Mouse (Mus musculus) forebrain, postnatal 0 days (tissue): ENCODE results near the gene Sde2. TPM values are rescaled to one million over a fixed set of nuclear protein-coding genes. Genes with fewer than 3 reads are reported as not detected.

Source experiments
- ATAC-seq: fragments of 200-750 bp; cut with Nextera tagmentation; 2 replicates; pipeline ENCODE4 v1.8.0; 2017; ENCODE audit warnings: mild to moderate bottlenecking, moderate library complexity
- DNase-seq: peaks from one replicate; pipeline ENCODE4 v3.0.0-alpha.2; 2015
- H3K27ac ChIP-seq: fragments of 300-500 bp; sonication (generic); 2 replicates; pipeline ENCODE4 v1.5.1; 2014; ENCODE audit warnings: low read depth, mild to moderate bottlenecking, antibody characterized with exemption, low read length, moderate library complexity, mixed read lengths
- H3K27me3 ChIP-seq: fragments of 300-500 bp; sonication (generic); 2 replicates; pipeline ENCODE4 v1.6.1; 2014; ENCODE audit warnings: mild to moderate bottlenecking, low read length, mixed read lengths; ENCODE audit not compliant: insufficient read depth
- H3K36me3 ChIP-seq: fragments of 300-500 bp; sonication (generic); 2 replicates; pipeline ENCODE4 v1.6.1; 2014; ENCODE audit warnings: mild to moderate bottlenecking, moderate library complexity; ENCODE audit not compliant: insufficient read depth
- H3K4me1 ChIP-seq: fragments of 300-500 bp; sonication (generic); 2 replicates; pipeline ENCODE4 v1.6.1; 2014; ENCODE audit warnings: antibody characterized with exemption; ENCODE audit not compliant: insufficient read depth
- H3K4me2 ChIP-seq: fragments of 300-500 bp; sonication (generic); 2 replicates; pipeline ENCODE4 v1.6.1; 2014; ENCODE audit warnings: low read depth, mild to moderate bottlenecking, moderate library complexity
- H3K4me3 ChIP-seq: fragments of 300-500 bp; sonication (generic); 2 replicates; pipeline ENCODE4 v1.5.1; 2014; ENCODE audit warnings: low read depth, low read length, mixed read lengths
- H3K9ac ChIP-seq: fragments of 300-500 bp; sonication (generic); 2 replicates; pipeline ENCODE4 v1.6.1; 2014; ENCODE audit warnings: mild to moderate bottlenecking
- H3K9me3 ChIP-seq: fragments of 300-500 bp; sonication (generic); 2 replicates; pipeline ENCODE4 v1.6.1; 2016; ENCODE audit warnings: low read length
- CTCF ChIP-seq: sonication (generic); IDR thresholded peaks from 2 replicates; pipeline ENCODE4 v1.5.1; 2016; ENCODE audit warnings: antibody characterized with exemption, control low read depth, low read depth
- WGBS: fragments of 180-500 bp; shearing (Covaris S2); extraction: QIAGEN DNeasy Blood & Tissue Kit; methylation state at CpG from one replicate; pipeline ENCODE4 v1.1.7; 2014; 5-methylcytosine and 5-hydroxymethylcytosine counted together
- polyA plus RNA-seq: library from polyadenylated mRNA; unstranded; fragments of >200 nt; fragmentation: Nextera tagmentation; extraction: Ambion mirVana; gene quantifications from 2 replicates; pipeline ENCODE4 v1.2.1, GENCODE M21; 2015
- total RNA-seq: library from RNA; depleted of rRNA; stranded (reverse); fragments of >200 nt; gene quantifications from 2 replicates; pipeline ENCODE4 v1.2.3, GENCODE M21; 2014

The Sde2 gene
- total and polyA plus RNA-seq, 2 experiments from 2014 or later: 19.6 to 24.8 TPM

DNA sequence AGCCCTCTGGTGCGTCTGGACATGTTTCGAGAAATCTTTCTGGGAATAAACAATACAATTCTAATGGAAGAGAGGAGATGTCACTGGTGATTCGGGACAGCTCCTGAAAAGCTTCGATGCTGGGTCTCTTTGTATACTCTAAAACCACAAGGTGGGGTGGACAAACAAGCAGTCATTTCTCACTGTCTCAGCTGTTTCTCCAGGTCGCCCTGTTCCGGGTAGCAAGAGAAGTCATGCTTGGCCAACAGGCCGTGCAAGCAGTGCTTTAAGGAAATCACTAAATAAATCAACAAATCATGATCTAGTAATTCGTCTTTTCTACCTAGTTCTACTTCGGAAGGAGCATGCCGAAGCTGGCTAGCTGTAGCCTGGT is 52.7 kb downstream of the Sde2 start:
- Histone ChIP-seq H3K4me1 (peaks cover 11% of the 10 kb centered on the region), H3K4me2 (peak overlapping the region; percentile 85), H3K9me3 (no peaks in the 10 kb centered on the region), H3K27me3 (no peaks in the 10 kb centered on the region; the same call in 1 of the 2 replicates), H3K4me3 (peak overlapping the region; percentile 90), H3K27ac (no peak overlapping the region), H3K9ac (peak overlapping the region; percentile 94), H3K36me3 (peaks cover 28% of the 10 kb centered on the region)
- DNase-seq (no peak), ATAC-seq (no peak)
- no peak for TF ChIP-seq CTCF
- 39% methylated on average over 10 of the region's 10 CpGs for WGBS

DNA sequence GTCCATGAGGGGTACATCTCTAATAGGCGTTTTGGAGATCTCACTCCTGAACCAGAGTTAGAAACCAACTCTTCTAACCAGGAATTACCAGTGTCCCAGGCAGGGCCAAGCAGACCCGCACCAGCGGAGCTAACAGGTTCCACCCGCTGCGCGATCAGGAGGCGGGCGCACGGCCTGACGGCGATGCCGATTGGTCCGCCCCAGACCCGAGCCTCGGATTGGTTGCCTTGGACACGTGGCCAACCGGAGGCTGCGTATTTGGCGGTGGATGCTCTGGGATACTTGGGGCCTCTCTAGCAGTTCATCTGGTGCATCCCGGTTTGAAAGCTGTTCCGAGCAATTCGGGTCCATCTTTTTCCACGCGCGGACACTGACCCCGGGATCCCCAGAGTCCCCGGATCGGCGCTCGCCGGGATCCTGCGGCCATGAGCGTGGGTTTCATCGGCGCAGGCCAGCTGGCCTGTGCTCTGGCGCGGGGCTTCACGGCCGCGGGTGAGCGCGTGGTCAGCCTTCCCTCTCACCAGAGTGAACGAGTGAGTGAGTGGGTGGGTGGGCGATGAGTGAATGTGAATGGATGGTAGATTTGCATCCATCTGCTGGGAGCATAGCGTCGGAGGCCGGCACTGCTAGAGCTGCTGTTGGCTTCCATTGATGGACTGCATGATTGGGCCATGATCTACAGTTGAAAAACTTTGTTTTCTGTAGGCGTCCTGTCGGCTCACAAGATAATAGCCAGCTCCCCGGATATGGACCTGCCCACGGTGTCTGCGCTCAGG is 53.3 kb downstream of the Sde2 start, which contains the start of gene Pycr2:
Gene Pycr2, plus strand, starts transcription at position 255 of the 776 bp plus-strand sequence.
- DNase-seq: peak; percentile 97
- Histone ChIP-seq H3K27me3 (no peaks in the 10 kb centered on the region; the same call in 1 of the 2 replicates), H3K4me3 (peak within 1 kb of the TSS; percentile 90), H3K27ac (peak within 1 kb of the TSS; percentile 89), H3K36me3 (peaks cover 30% of the 10 kb centered on the region), H3K4me2 (peak within 1 kb of the TSS; percentile 85), H3K9me3 (no peaks in the 10 kb centered on the region), H3K9ac (peak within 1 kb of the TSS; percentile 94), H3K4me1 (peaks cover 11% of the 10 kb centered on the region)
- peak; percentile 100 for ATAC-seq
- WGBS: 1% methylated on average over 52 of the region's 52 CpGs
- no peak; the same call in 1 of the 2 replicates for TF ChIP-seq CTCF

DNA sequence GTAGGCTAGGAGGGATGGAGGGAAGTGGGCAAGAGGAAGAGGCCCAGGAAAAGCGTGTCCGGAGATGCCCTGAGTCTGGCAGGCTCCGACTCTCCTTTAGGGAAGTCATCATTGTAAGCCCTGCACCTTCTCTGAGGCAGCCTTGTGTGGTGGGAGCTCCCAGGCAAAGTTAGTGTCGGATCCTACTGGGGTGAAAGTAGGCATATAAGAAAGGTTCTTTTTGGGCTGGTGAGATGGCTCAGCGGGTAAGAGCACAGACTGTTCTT is 53.8 kb downstream of the Sde2 start:
- Histone ChIP-seq H3K4me2 (peak overlapping the region; percentile 85), H3K27me3 (no peaks in the 10 kb centered on the region; the same call in 1 of the 2 replicates), H3K4me3 (peak overlapping the region; percentile 90), H3K9ac (peak overlapping the region; percentile 94), H3K9me3 (no peaks in the 10 kb centered on the region), H3K27ac (peak overlapping the region; percentile 89), H3K36me3 (peaks cover 30% of the 10 kb centered on the region), H3K4me1 (peaks cover 11% of the 10 kb centered on the region)
- DNase-seq (no peak), ATAC-seq (no peak)
- WGBS: 1% methylated on average over 5 of the region's 5 CpGs
- no peak for TF ChIP-seq CTCF

DNA sequence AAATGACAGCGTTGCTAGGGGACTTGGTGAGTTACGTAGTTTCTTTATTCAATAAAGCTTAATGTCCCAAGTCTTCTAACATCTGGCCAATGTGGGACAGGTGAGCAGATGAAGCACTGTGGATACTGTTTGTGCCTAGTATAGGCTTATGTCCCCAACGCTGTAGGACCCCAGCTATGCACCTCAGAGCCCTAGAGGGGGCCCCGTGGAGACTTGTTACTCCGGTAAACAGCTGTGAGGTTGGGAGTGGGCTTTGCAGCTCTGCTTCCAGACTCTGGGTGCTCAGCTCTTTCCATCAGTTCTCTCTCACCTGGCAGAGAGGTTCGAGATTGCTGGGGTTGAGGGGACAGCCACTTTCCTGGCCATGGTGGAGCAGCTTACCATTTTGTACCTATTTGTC is 54.4 kb downstream of the Sde2 start:
- H3K36me3 ChIP-seq: peaks cover 30% of the 10 kb centered on the region
- H3K4me2 ChIP-seq: peak overlapping the region; percentile 85
- DNase-seq (no peak), ATAC-seq (no peak)
- no peaks in the 10 kb centered on the region for H3K9me3 ChIP-seq
- peaks cover 11% of the 10 kb centered on the region for H3K4me1 ChIP-seq
- WGBS: 63% methylated on average over 6 of the region's 6 CpGs
- no peak overlapping the region for H3K27ac ChIP-seq
- no peaks in the 10 kb centered on the region; the same call in 1 of the 2 replicates for H3K27me3 ChIP-seq
- no peak for TF ChIP-seq CTCF
- H3K9ac ChIP-seq: 0 out of 2 replicates have a peak overlapping the region, but pooled peaks have one; percentile 94
- H3K4me3 ChIP-seq: peak overlapping the region; percentile 90

DNA sequence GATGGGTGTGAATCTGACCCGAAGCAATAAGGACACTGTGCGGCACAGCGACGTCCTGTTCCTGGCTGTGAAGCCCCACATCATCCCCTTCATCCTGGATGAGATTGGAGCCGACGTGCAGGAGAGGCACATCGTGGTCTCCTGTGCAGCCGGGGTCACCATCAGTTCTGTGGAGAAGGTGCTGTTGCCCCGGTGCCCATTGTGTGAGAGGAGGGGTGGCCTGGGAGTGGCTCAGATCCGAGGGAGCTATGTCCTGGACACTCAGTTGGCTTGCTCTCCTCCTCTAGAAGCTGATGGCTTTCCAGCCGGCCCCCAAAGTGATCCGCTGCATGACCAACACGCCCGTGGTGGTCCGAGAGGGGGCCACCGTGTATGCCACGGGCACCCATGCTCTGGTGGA is 54.9 kb downstream of the Sde2 start:
- no peak for TF ChIP-seq CTCF
- Histone ChIP-seq H3K27ac (no peak overlapping the region), H3K4me2 (no peak overlapping the region), H3K9me3 (no peaks in the 10 kb centered on the region), H3K4me1 (peaks cover 11% of the 10 kb centered on the region), H3K27me3 (no peaks in the 10 kb centered on the region), H3K4me3 (no peak overlapping the region), H3K36me3 (peaks cover 30% of the 10 kb centered on the region), H3K9ac (no peak overlapping the region)
- 92% methylated on average over 17 of the region's 17 CpGs for WGBS
- ATAC-seq (no peak), DNase-seq (no peak)

DNA sequence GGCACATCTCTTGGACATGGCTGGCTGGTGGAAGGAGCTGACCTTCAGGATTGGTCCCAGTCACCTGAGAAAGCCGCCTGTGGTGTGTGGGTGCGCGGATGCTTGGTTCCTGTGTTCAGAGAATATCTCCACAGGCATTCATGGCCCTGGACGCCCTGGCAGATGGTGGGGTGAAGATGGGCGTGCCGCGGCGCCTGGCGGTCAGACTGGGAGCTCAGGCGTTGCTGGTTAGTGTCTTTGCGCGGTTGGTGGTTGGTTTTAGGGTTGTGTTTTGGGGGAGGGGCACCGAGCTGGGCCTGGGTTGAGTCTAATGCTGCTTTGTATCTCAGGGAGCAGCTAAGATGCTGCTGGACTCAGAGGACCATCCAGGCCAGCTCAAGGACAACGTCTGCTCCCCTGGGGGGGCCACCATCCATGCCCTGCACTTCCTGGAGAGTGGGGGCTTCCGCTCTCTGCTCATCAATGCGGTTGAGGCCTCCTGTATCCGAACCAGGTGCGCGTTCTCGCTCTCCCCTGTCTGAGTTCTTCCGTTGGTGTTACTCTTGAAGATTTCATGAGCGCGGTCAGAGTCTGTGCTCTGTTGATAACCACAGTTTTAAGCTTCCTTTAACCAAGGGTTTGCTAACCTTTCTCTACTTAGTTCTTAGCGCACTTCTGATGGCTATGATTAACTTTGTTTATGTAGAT is 55.7 kb downstream of the Sde2 start:
- Histone ChIP-seq H3K36me3 (peaks cover 30% of the 10 kb centered on the region), H3K9ac (no peak overlapping the region), H3K27me3 (no peaks in the 10 kb centered on the region), H3K27ac (no peak overlapping the region), H3K4me3 (no peak overlapping the region), H3K9me3 (no peaks in the 10 kb centered on the region), H3K4me2 (no peak overlapping the region), H3K4me1 (peaks cover 11% of the 10 kb centered on the region)
- DNase-seq: no peak
- ATAC-seq: no peak
- no peak for TF ChIP-seq CTCF
- WGBS: 91% methylated on average over 24 of the region's 24 CpGs

DNA sequence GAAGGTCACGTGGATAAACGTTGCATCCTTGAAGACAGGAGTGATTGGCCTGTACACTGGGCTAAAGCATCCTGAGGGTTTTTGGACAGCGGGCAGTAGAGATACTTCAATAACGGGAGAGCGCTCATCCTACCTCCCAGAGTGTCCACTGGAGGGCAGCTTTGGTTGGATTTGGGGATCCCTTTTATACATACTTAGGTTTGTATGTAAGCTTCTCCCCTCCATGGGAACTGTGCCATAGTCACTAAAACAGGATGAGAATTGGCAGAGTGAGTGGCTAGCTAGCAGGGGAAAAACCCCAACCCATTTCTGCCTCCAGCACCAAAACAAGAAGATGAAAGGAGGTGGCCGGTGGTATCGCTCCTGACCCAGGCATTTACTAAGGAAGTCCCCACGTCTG is 60.2 kb downstream of the Sde2 start:
- no peaks in the 10 kb centered on the region for H3K9me3 ChIP-seq
- no peak overlapping the region for H3K9ac ChIP-seq
- H3K4me2 ChIP-seq: no peak overlapping the region
- DNase-seq (no peak), ATAC-seq (no peak)
- H3K27me3 ChIP-seq: no peaks in the 10 kb centered on the region
- H3K4me1 ChIP-seq: no peaks in the 10 kb centered on the region
- peaks cover 26% of the 10 kb centered on the region for H3K36me3 ChIP-seq
- 52% methylated on average over 8 of the region's 8 CpGs for WGBS
- H3K4me3 ChIP-seq: no peak overlapping the region
- H3K27ac ChIP-seq: no peak overlapping the region
- peak; percentile 52 for TF ChIP-seq CTCF
